Mouse (Mus musculus) kidney, adult 18-20 months (tissue): Measurements from ENCODE around the gene Ssna1.

ENCODE experiments used
- DNase-seq: peaks from one replicate; pipeline ENCODE4 v3.0.0; 2021

The Ssna1 gene

DNA sequence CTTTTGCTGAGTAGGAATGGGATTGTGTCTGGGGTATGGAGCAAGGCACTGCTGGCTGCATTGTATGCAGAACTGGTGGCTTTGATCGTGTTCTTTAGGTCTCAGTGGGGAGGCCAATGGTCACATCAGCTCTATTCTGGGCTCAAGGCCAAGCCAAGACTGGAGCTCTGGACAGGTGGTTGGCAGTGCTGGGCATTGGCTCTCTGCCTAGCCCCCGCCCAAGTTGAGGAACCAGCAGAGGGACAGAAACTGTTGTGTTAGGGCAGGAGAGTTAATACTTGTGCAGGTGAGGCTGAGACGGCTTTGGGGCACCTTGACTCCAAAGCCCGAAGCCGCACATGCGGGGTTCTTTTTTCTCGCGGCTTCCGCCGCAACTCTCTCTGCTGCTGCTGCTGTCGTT is 17.4 kb upstream of the Ssna1 start, which contains the start of gene Lrrc26:
Gene Lrrc26 (plus strand): TSS at position 265 of the 400 bp plus-strand sequence.
- DNase-seq, result peak; percentile 73

- DNase-seq, result no peak
These were observed 16.6 kb upstream of the Ssna1 start for GRCm38 (mm10) chr2:25288734-25289345.

DNA sequence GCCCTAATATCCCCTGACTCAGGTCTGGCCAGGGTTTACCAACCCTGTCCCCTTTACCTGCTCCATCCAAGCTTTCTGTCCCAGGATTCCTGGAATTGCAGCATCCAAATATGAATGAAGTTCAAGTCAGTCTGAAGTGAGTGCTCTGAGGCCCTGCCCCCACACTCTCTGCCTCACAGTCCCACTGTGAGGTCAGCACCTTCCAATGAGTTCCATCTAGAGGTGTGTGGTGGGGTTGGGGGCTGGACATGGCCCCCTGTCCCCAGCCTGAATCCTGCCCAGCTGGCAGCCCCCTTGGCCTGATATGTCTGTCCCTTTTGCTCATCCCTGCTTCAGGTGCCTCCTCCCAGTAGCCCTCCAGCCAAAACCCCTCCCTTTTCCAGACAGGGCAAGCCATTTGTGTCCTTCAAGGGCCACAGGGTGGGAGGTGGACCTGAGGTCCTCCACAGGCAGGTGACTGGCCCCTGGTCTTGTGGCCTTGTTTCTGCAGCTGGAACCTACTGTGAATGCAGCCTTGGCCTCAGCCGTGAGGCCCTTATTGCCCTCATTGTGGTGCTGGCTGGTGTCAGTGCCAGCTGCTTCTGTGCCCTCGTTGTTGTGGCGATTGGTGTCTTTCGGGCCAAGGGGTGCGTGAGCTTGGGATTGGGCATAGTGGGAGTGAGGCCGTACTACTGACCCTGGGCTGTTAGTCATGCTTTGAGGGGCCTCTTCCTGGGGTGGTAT is 15.8 kb upstream of the Ssna1 start, which contains the start of gene Tmem210:
Gene Tmem210 (plus strand): TSS at position 219 of the 723 bp plus-strand sequence.
- no peak for DNase-seq

GRCm38 (mm10) chr2:25286837-25287636 is 14.8 kb upstream of the Ssna1 start:
- peak; percentile 57 for DNase-seq

DNA sequence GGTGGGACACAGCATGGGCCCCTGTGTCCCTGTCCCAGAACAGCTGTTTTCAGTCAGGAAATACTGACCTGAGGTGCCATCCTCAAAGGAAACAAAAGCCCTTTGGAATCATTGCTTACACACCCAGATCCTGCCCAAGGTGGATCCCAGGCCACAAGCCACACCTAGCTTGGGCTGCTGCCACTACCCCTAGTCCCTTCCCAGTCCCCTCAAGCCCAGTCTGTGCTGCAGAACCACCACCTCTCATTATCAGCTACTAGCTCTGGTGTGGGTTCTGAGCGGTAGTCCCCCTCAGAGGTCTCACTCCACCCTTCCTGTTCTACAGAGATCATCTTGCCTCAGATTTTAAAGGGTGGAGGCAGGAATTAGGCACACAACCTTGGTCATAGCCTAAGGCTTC is 14.1 kb upstream of the Ssna1 start:
- no peak for DNase-seq

DNA sequence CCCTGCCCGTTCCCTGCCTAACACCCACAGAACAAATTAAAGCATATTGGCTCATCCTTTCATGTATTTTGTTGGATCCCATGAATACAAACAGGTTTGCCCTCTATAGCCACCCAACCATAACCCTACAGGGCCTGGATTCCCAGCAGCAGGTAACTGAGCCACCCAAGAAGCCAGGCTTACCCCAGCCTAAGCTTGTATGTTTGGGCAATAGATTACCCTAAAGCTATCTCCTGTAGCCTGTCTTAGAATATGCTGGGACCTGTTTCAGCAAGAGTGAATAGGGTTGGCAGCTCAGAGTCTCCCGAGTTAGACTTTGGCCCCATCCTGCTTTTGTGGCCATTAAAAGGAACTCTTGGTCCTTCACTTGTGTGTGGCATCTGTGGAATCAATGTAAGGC is 13.3 kb upstream of the Ssna1 start:
- DNase-seq, result no peak

- peak; percentile 88 for DNase-seq
These were observed 7.0 kb upstream of the Ssna1 start for GRCm38 (mm10) chr2:25278928-25279882.

DNA sequence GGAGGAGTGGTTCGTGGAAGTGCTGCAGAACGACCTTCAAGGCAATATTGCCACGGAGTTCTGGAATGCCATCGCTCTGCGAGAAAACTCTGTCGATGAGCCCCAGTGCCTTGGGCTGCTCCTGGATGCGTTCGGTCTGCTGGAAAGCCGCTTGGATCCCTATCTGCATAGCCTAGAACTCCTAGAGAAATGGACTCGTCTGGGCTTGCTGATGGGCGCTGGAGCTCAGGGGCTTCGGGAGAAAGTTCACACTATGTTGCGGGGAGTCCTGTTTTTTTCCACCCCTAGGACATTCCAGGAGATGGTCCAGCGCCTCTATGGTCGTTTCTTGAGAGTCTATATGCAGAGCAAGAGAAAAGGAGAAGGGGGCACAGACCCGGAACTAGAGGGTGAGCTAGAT is 772 bp upstream of the Ssna1 start:
- no peak for DNase-seq

GRCm38 (mm10) chr2:25272515-25272914 is 277 bp upstream of the Ssna1 start:
- DNase-seq, result no peak

GRCm38 (mm10) chr2:25267746-25268309 is 4.4 kb downstream of the Ssna1 start:
- DNase-seq, result no peak

GRCm38 (mm10) chr2:25267241-25267640 is 5.0 kb downstream of the Ssna1 start:
- DNase-seq, result no peak

DNA sequence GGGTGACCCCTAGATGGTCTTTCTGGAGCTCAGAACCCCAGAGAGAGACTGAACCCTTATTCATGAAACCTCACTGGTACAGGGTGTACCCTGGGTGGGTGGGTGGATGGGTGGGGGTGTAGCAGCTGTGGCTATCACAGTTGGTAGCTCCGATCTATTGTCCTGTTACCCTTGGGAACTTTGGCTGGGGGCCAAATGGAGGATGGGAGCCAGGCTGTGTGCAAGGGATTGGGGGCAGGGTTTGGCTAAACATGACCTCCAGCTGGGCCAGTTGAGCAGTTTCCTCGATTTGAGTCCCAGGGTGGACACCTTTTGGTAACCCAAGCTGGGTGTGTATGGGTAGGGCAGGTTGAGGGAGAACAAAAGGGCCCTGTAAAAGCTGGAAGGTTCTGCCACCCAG is 5.5 kb downstream of the Ssna1 start:
- DNase-seq, result peak; percentile 72

- peak; percentile 64 for DNase-seq
These were observed 6.2 kb downstream of the Ssna1 start for GRCm38 (mm10) chr2:25265897-25266656.

DNA sequence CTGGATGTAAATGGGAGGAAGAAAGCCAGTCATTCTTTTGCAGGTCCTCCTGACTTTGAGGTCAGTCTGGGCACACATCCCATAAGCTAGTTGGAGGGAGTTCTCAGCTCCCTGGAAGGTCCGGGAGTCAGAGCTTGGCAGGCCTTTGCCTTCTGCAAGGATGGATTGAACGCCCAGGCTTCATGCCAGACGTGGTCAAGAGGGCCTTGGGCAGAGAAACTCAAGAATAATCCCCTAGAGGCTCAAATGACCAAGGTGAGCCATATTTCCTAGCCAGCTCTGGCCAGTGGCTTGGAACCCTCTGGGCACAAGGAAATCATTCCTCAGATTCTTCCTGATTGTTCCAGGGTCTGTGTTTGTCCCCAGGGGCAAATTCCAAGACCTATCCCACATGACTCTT is 7.4 kb downstream of the Ssna1 start:
- peak; percentile 78 for DNase-seq

DNA sequence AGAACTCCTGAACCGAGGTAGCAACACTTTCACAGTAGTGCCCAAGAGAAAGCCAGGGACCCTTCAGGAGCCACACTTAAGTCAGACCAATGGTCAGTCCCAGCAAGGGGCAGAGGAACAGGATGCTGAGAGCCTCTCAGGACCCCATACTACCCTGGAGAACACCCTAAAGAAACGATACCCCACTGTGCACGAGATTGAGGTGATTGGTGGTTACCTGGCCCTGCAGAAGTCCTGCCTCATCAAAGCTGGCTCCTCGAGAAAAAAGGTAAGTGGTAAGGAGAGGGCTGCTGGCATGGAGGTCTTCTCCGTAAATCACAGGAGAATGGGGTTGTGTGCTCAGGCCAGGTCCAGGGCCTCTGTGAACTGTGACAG is 8.0 kb downstream of the Ssna1 start:
- no peak for DNase-seq

GRCm38 (mm10) chr2:25263623-25264285 is 8.5 kb downstream of the Ssna1 start:
- peak; percentile 19 for DNase-seq

DNA sequence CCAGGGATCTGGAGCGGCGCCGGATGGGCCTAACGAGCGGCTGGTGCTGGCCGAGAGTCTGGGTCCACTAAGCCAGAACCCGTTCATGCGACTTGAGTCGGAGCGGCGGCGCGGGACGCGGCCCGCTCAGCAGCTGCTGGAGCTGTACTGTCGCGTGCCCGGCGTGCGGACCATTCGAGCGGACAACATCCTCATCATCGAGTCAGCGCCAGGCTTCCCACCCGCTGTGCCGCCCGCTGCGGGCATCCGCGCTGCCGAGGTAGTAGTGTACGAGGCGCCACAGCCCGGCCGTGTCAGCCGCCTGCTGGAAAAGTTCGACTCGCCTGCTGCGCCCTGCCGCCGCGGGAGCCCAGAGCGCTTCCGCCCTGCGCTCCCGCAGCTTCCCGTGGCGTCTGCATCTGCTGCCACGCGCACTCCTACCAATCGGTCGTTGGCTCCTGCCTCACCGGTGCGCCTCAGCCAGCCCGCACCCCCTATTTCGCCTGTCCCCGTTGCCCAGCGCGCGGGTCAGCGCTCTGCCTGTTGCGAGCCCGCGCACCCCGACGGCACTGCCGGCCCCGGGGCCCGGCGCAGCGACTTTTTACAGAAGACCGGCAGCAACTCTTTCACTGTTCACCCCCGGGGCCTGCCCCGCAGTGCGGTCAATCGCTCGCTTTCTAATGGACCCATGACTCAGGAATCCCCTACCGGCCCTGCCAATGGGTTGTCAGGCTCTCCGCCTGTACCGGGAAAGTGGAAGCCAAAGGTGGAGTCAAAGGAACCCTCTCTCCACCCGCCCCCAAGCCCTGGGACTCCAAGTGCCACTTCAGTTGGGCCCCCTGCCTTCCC is 9.2 kb downstream of the Ssna1 start:
- peak; percentile 28 for DNase-seq

- peak; percentile 94 for DNase-seq
These were observed 9.9 kb downstream of the Ssna1 start, which contains the start of gene Tprn for GRCm38 (mm10) chr2:25262291-25262767. Tprn (plus strand) TSS chr2:25262618.

DNA sequence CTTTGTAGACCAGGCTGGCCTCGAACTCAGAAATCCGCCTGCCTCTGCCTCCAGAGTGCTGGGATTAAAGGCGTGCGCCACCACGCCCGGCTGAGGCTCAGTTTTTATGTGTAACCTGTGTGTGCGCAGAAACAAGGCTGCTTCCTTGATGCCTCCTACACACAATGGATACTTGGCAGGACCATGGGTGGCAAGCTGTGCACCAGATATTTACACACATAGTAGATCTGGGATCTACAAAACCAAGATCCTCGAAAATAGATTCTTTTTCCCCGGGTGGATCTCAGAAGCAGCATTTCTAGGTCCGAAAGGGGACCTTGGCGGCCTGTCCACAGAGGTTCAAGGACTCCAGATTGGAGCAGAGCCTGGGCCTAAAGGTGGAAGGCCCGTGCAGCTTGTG is 10.4 kb downstream of the Ssna1 start:
- no peak for DNase-seq

- no peak for DNase-seq
These were observed 13.4 kb downstream of the Ssna1 start for GRCm38 (mm10) chr2:25258887-25259286.
